Mouse (Mus musculus) liver, adult 2 months (tissue): ENCODE measurements around the gene Pip5k1b.

Experiments
- CTCF ChIP-seq: fragments of 200-500 bp; IDR thresholded peaks from 2 replicates; pipeline ENCODE4 v1.5.1; 2011; ENCODE audit warnings: low read depth, low read length, control low read depth
- POLR2A ChIP-seq: fragments of 200-500 bp; IDR thresholded peaks from 2 replicates; pipeline ENCODE4 v1.6.1; 2011; ENCODE audit warnings: low read length, control low read depth; ENCODE audit not compliant: insufficient read depth; ENCODE audit errors: extremely low read depth

GRCm38 (mm10) chr19:24570969-24571368, 15.3 kb upstream of the Pip5k1b start:
- no peak for TF ChIP-seq CTCF
- no peak for TF ChIP-seq POLR2A
